Mouse (Mus musculus) brain, embryonic 14.5 days (tissue): ENCODE measurements around the gene Rnaset2b.
"Not testable (repeated sequence)": the region's sequence is repeated elsewhere in the genome, so short reads cannot be mapped to it uniquely, and the experiment has no call there.

Experiments used
- CTCF ChIP-seq: fragments of 200-500 bp; IDR thresholded peaks from 2 replicates; pipeline ENCODE4 v1.5.1; 2012; ENCODE audit warnings: inconsistent platforms, mild to moderate bottlenecking, moderate library complexity, borderline replicate concordance; ENCODE audit not compliant: insufficient read depth, insufficient read length; ENCODE audit errors: extremely low read depth
- POLR2A ChIP-seq: fragments of 200-500 bp; IDR thresholded peaks from 2 replicates; pipeline ENCODE4 v1.6.1; 2012; ENCODE audit warnings: mild to moderate bottlenecking, inconsistent platforms, borderline replicate concordance; ENCODE audit not compliant: poor library complexity, insufficient read depth, insufficient read length, severe bottlenecking; ENCODE audit errors: extremely low read depth

- not testable (repeated sequence) for TF ChIP-seq POLR2A, CTCF
These were observed 43.8 kb downstream of the Rnaset2b start for GRCm38 (mm10) chr17:7014190-7014589.
